Mouse (Mus musculus) thymus, adult 2 months (tissue): ENCODE results near the gene Suclg2.

ENCODE experiments used
- CTCF ChIP-seq: fragments of 200-500 bp; IDR thresholded peaks from 2 replicates; pipeline ENCODE4 v1.5.1; 2012; ENCODE audit warnings: mild to moderate bottlenecking, control low read depth, low read length, moderate library complexity, borderline replicate concordance; ENCODE audit not compliant: control insufficient read depth, poor library complexity, insufficient read depth; ENCODE audit errors: extremely low read depth
- POLR2A ChIP-seq: fragments of 200-500 bp; IDR thresholded peaks from 2 replicates; pipeline ENCODE4 v1.6.1; 2012; ENCODE audit warnings: mild to moderate bottlenecking, low read length, control low read depth, moderate library complexity; ENCODE audit not compliant: control insufficient read depth, poor library complexity, insufficient read depth; ENCODE audit errors: extremely low read depth

DNA sequence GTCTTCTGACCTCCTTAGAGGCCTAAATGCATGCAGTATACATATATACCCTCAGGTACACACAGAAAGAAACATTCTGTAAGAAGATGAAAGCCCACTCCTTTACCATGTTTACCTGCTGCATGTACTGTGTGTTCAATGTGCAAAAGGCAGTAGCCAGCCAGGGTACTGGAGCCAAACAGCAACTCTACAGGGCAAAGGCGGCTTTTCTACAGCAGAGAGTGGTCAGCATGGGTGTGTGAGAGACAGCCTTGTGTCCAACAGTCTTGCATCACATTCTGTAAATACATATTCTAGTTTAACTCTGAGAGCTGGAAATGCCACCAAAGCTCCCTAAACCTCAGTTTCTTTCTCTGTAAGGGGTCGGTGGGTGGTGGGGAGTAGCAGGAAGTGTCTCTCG is 110.5 kb downstream of the Suclg2 start:
- no peak for TF ChIP-seq POLR2A
- no peak for TF ChIP-seq CTCF
